In the genomic region with DNA sequence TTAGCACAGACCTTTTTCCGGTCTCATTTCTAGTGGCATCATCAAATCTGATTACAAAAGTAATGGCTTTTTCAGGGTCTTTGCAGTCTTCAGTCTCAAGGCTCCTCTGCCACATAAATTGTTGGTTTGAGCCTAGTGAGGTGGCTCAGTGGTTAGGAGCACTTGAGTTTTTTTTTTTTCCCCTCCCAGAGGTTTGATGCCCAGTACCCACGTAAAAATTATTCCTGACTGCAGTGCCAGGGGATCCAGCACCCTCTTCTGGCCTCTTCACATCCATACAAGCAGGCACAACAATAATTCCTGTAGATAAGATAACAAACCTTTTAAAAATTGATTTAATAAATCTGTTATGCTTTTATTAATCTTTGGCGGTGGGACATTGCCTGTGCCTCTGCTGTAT, we compare ENCODE assay signal across 23 mouse cellular contexts.
"Had no signal": no experiment of that assay in that cellular context is flagged by ENCODE, and none has a peak within 500 bp of the region (broad histone marks: within the 10 kb centered on the region; RNA-seq: fewer than 3 reads in every experiment).

No protein-coding gene starts in this region.

- H3K9ac ChIP-seq: limb, embryonic 13.5 days; liver, embryonic 12.5 days; liver, embryonic 15.5 days; lung, embryonic 15.5 days; midbrain, embryonic 13.5 days; neural tube, embryonic 12.5 days; neural tube, embryonic 15.5 days had no signal

- H3K9me3 ChIP-seq: limb, embryonic 10.5 days; limb, embryonic 13.5 days; liver, embryonic 12.5 days; liver, embryonic 15.5 days; lung, embryonic 15.5 days; midbrain, embryonic 13.5 days; neural tube, embryonic 12.5 days; neural tube, embryonic 15.5 days had no signal

- H3K4me1 ChIP-seq: limb, embryonic 13.5 days; liver, embryonic 12.5 days; liver, embryonic 15.5 days; lung, embryonic 15.5 days; midbrain, embryonic 13.5 days; neural tube, embryonic 12.5 days; neural tube, embryonic 15.5 days had no signal

- H3K27me3 ChIP-seq: limb, embryonic 13.5 days; liver, embryonic 12.5 days; liver, embryonic 15.5 days; lung, embryonic 15.5 days; midbrain, embryonic 13.5 days; neural tube, embryonic 12.5 days; neural tube, embryonic 15.5 days had no signal

- H3K27ac ChIP-seq: layer of hippocampus, adult 2 months; limb, embryonic 10.5 days; limb, embryonic 13.5 days; liver, embryonic 12.5 days; liver, embryonic 15.5 days; lung, embryonic 15.5 days; midbrain, embryonic 13.5 days; neural tube, embryonic 12.5 days; neural tube, embryonic 15.5 days had no signal

- H3K36me3 ChIP-seq: limb, embryonic 10.5 days; limb, embryonic 13.5 days; liver, embryonic 12.5 days; liver, embryonic 15.5 days; lung, embryonic 15.5 days; midbrain, embryonic 13.5 days; neural tube, embryonic 12.5 days; neural tube, embryonic 15.5 days had no signal

- ATAC-seq: liver, embryonic 12.5 days; midbrain, embryonic 13.5 days; midbrain, embryonic 16.5 days had no signal

- DNase-seq: kidney, adult 11 months; kidney, adult 8-10 months; kidney, postnatal 25 days; layer of hippocampus, adult 9-11 months; liver; lung, adult 18-20 months; lung, postnatal 10 days; lung, postnatal 4 days; right cerebral cortex, adult 18-20 months; right cerebral cortex, postnatal 14 days; right cerebral cortex, postnatal 4 days; thymus, adult 18-20 months; thymus, postnatal 36 days had no signal

- H3K4me3 ChIP-seq: layer of hippocampus, adult 2 months; limb, embryonic 10.5 days; limb, embryonic 13.5 days; liver, embryonic 12.5 days; liver, embryonic 15.5 days; lung, embryonic 15.5 days; midbrain, embryonic 13.5 days; neural tube, embryonic 12.5 days; neural tube, embryonic 15.5 days had no signal

- H3K4me2 ChIP-seq: limb, embryonic 13.5 days; liver, embryonic 12.5 days; liver, embryonic 15.5 days; lung, embryonic 15.5 days; midbrain, embryonic 13.5 days; neural tube, embryonic 12.5 days; neural tube, embryonic 15.5 days had no signal
